Comparison of ENCODE assay signal across 11 mouse cellular contexts in genomic region chr2:72588814-72589213, GRCm38 (mm10).
DNase-seq lines count a peak whose midpoint lies in the region; ATAC-seq lines count a peak whose summit lies in the region.
"Had no signal": no experiment of that assay in that cellular context is flagged by ENCODE, and none has a peak within 500 bp of the region (broad histone marks: within the 10 kb centered on the region; RNA-seq: fewer than 3 reads in every experiment).

No protein-coding gene starts in this region.

- intact Hi-C loops in left cerebral cortex, postnatal 14 days (cut with DNase I), result no loop called here

- H3K27me3 ChIP-seq in heart, embryonic 11.5 days (ENCODE audit: control insufficient read depth, insufficient read depth, low read length), result no peaks in the 10 kb centered on the region
- peaks cover 66% of the 10 kb centered on the region for H3K27me3 ChIP-seq in midbrain, embryonic 10.5 days (ENCODE audit: low read depth, poor library complexity, severe bottlenecking)

- no peak overlapping the region for H3K4me3 ChIP-seq in heart, embryonic 11.5 days (ENCODE audit: low read depth, low read length)
- no peak overlapping the region for H3K4me3 ChIP-seq in midbrain, embryonic 10.5 days

- no peak overlapping the region for H3K27ac ChIP-seq in heart, embryonic 11.5 days (ENCODE audit: low read depth, low read length)
- no peak overlapping the region for H3K27ac ChIP-seq in midbrain, embryonic 10.5 days (replicated peaks)

- no peaks in the 10 kb centered on the region for H3K4me1 ChIP-seq in heart, embryonic 11.5 days (ENCODE audit: control insufficient read depth, insufficient read depth, low read length)
- peaks cover 15% of the 10 kb centered on the region for H3K4me1 ChIP-seq in midbrain, embryonic 10.5 days

- H3K9ac ChIP-seq in heart, embryonic 11.5 days (ENCODE audit: low read depth, low read length), result no peak overlapping the region

- DNase-seq in heart, adult 18-20 months, result peak; percentile 41 to 70
- peak; percentile 15 for DNase-seq in lung, postnatal 36 days
- no peak for DNase-seq in lung, postnatal 10 days
- DNase-seq in brain, adult 2 months (ENCODE audit: low read depth, low spot score), result peak; percentile 89
- DNase-seq in left cerebral cortex, postnatal 14 days (ENCODE audit: low spot score in 2 of 2), result peak; percentile 49 to 89
- DNase-seq in midbrain, embryonic 10.5 days (ENCODE audit: low spot score), result no peak
- DNase-seq: B cell, adult 2 months; kidney, postnatal 10 days had no signal

- no peak for ATAC-seq in heart, embryonic 11.5 days (replicated peaks; ENCODE audit: insufficient number of reproducible peaks, low FRiP score, low TSS enrichment)
- ATAC-seq in inflammation-experienced regulatory T-cells, adult 6 months, result no peak
- ATAC-seq: hindbrain, embryonic 16.5 days had no signal

- 69% methylated on average over 7 of the region's 7 CpGs for WGBS in heart, embryonic 11.5 days (ENCODE audit: insufficient replicate concordance)
- 88% methylated on average over 7 of the region's 7 CpGs for WGBS in midbrain, embryonic 10.5 days

- no peaks in the 10 kb centered on the region for H3K36me3 ChIP-seq in heart, embryonic 11.5 days (ENCODE audit: control insufficient read depth, insufficient read depth, low read length)
- H3K36me3 ChIP-seq in midbrain, embryonic 10.5 days, result no peaks in the 10 kb centered on the region

- H3K9me3 ChIP-seq in heart, embryonic 11.5 days (replicated peaks; ENCODE audit: control insufficient read depth, low read length), result no peaks in the 10 kb centered on the region
- H3K9me3 ChIP-seq in midbrain, embryonic 10.5 days (replicated peaks), result peaks cover 8% of the 10 kb centered on the region

- no peak overlapping the region for H3K4me2 ChIP-seq in heart, embryonic 11.5 days

Comparison
In these comparisons a context has a peak if more than half of its experiments do, and no peak if none do; other contexts are left out.
1. DNase-seq: peak in heart, adult 18-20 months (2 of 2), lung, postnatal 36 days (single experiment), brain, adult 2 months (single experiment) and left cerebral cortex, postnatal 14 days (2 of 2); none in lung, postnatal 10 days (single experiment) and midbrain, embryonic 10.5 days (single experiment).